Mouse (Mus musculus) erythroblast, embryonic 14.5 days (primary cell): ENCODE measurements at regions not wholly inside any gene's neighbourhood (a gene's known extent, or its start where the extent isn't known, plus 50 kb on each side); places are given as distances from the start of the nearest gene placed in this dataset.

Source experiments
- GATA1 ChIP-seq: IDR thresholded peaks from 2 replicates; pipeline ENCODE4 v1.6.1; 2012; ENCODE audit warnings: low read length, inconsistent platforms, mixed read lengths
- TAL1 ChIP-seq: IDR thresholded peaks from 3 replicates; pipeline ENCODE4 v1.6.1; 2012; ENCODE audit warnings: low read length, inconsistent platforms, mixed read lengths

DNA sequence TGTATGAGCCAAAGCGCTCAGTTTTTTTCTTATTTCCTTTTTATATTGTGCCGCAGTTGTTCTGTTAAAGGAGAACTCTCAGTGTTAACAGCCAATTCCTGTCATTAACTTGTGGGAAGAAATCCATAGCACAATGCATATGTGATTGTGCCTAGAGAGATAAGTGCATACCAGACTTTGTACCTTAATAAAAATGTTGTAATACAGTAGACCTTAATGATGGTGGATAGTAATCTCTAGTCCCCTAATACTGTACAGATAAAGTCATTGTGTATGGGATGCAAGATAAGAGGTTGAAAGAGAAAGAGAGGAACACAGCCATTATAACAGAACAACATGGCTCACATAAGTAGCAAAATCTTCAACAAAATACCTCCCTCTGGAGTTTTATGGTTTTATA is 379.7 kb upstream of the Sash1 start:
- TF ChIP-seq GATA1 (no peak), TAL1 (no peak)
